Mouse (Mus musculus): ENCODE results near the gene Tle4. TPM values are rescaled to one million over a fixed set of nuclear protein-coding genes. Genes with fewer than 3 reads are reported as not detected.
A peak's percentile ranks its signal among the peaks of the same experiment; 100 is the strongest.

Gene Tle4
- polyA plus RNA-seq, 1 experiment from 2014 or later: 34.3 TPM

DNA sequence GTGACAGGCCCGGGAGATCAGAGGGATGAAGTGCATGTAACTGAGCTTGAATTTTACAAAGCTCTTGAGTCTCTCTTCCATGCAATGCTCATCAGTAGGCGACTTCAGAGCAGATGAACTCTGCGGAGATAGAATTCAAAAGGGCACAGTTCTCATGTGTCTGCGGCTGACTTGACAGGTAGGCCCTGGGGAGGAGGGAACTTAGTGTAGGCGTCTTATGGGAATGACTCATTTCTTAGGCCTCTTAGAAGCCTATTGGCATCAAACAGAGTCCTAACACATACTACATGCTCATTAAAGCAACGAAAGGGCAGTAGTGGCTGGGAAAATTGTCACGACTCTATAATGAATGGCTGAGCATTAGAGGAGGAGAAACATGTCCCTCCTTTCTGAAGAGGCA, 160.6 kb downstream of the Tle4 start:
- Histone ChIP-seq H3K4me2 (ENCODE audit: low read depth) (no peak overlapping the region), H3K9me3 (ENCODE audit: control insufficient read depth, low read length) (no peaks in the 10 kb centered on the region), H3K4me1 (ENCODE audit: control insufficient read depth, insufficient read depth, low read length) (no peaks in the 10 kb centered on the region), H3K27ac (ENCODE audit: low read depth, low read length) (no peak overlapping the region), H3K27me3 (ENCODE audit: control insufficient read depth, insufficient read depth, low read length) (no peaks in the 10 kb centered on the region), H3K4me3 (ENCODE audit: low read depth, low read length) (no peak overlapping the region), H3K36me3 (ENCODE audit: control insufficient read depth, insufficient read depth, low read length) (no peaks in the 10 kb centered on the region), H3K9ac (ENCODE audit: low read length) (no peak overlapping the region)
- 68% methylated on average over 7 of the region's 7 CpGs for WGBS
- DNase-seq (ENCODE audit: low spot score) (no peak), ATAC-seq (ENCODE audit: insufficient read depth, low FRiP score, low TSS enrichment) (no peak)

GRCm38 (mm10) chr19:14436567-14436966, 161.3 kb downstream of the Tle4 start:
- Histone ChIP-seq H3K4me1 (ENCODE audit: control insufficient read depth, insufficient read depth, low read length) (no peaks in the 10 kb centered on the region), H3K9ac (ENCODE audit: low read length) (no peak overlapping the region), H3K27ac (ENCODE audit: low read depth, low read length) (no peak overlapping the region), H3K4me2 (ENCODE audit: low read depth) (no peak overlapping the region), H3K4me3 (ENCODE audit: low read depth, low read length) (no peak overlapping the region), H3K9me3 (ENCODE audit: control insufficient read depth, low read length) (no peaks in the 10 kb centered on the region), H3K27me3 (ENCODE audit: control insufficient read depth, insufficient read depth, low read length) (no peaks in the 10 kb centered on the region), H3K36me3 (ENCODE audit: control insufficient read depth, insufficient read depth, low read length) (no peaks in the 10 kb centered on the region)
- WGBS: 51% methylated on average over 2 of the region's 2 CpGs
- DNase-seq (ENCODE audit: low spot score): no peak
- ATAC-seq (ENCODE audit: insufficient read depth, low FRiP score, low TSS enrichment): no peak

DNA sequence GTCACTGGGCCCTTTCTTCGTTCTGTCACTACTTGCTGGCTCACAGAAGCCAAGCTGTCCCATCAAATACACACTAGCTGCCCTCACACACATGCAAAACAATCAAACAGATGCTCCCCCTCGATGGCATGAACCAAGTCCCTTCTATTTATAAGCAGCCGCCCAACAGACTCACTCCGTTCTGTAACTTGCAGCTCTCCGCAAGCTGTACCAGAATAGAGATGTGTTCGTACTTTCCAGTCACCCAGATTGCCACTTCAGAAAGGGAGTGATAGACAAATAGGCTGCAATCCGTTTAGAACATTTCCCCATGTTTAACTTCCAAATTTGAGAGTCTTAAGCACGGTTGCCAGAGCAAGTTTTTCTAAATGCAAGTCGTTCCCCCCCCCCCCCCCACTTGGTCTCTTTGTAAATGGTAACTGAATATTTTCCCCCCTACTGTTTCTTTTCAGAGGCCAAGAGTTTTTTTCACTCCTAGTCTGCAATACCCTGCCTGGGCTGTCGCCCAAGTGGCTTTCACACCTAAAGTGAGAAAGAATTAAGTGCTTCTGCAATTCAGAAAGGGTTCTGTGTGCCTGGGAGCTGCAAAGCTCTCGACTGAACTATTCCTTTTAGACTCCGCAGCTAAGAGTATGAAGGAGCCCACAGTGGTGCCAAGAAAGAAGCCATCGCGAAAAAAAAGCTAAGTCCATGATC, 162.0 kb downstream of the Tle4 start:
- no peak overlapping the region for H3K4me2 ChIP-seq (ENCODE audit: low read depth)
- H3K4me3 ChIP-seq (ENCODE audit: low read depth, low read length): no peak overlapping the region
- H3K27ac ChIP-seq (ENCODE audit: low read depth, low read length): no peak overlapping the region
- DNase-seq (ENCODE audit: low spot score) (no peak), ATAC-seq (ENCODE audit: insufficient read depth, low FRiP score, low TSS enrichment) (peak; percentile 41; the same call in 1 of the 2 replicates)
- H3K27me3 ChIP-seq (ENCODE audit: control insufficient read depth, insufficient read depth, low read length): no peaks in the 10 kb centered on the region
- H3K4me1 ChIP-seq (ENCODE audit: control insufficient read depth, insufficient read depth, low read length): no peaks in the 10 kb centered on the region
- H3K36me3 ChIP-seq (ENCODE audit: control insufficient read depth, insufficient read depth, low read length): no peaks in the 10 kb centered on the region
- H3K9ac ChIP-seq (ENCODE audit: low read length): no peak overlapping the region
- no peaks in the 10 kb centered on the region for H3K9me3 ChIP-seq (ENCODE audit: control insufficient read depth, low read length)
- 27% methylated on average over 14 of the region's 14 CpGs for WGBS

GRCm38 (mm10) chr19:14433900-14434299, 164.0 kb downstream of the Tle4 start:
- Histone ChIP-seq H3K36me3 (ENCODE audit: control insufficient read depth, insufficient read depth, low read length) (no peaks in the 10 kb centered on the region), H3K4me3 (ENCODE audit: low read depth, low read length) (no peak overlapping the region), H3K27ac (ENCODE audit: low read depth, low read length) (no peak overlapping the region), H3K4me1 (ENCODE audit: control insufficient read depth, insufficient read depth, low read length) (no peaks in the 10 kb centered on the region), H3K9ac (ENCODE audit: low read length) (no peak overlapping the region), H3K4me2 (ENCODE audit: low read depth) (no peak overlapping the region), H3K27me3 (ENCODE audit: control insufficient read depth, insufficient read depth, low read length) (no peaks in the 10 kb centered on the region), H3K9me3 (ENCODE audit: control insufficient read depth, low read length) (no peaks in the 10 kb centered on the region)
- ATAC-seq (ENCODE audit: insufficient read depth, low FRiP score, low TSS enrichment): no peak
- 82% methylated on average over 4 of the region's 4 CpGs for WGBS
- DNase-seq (ENCODE audit: low spot score): no peak

DNA sequence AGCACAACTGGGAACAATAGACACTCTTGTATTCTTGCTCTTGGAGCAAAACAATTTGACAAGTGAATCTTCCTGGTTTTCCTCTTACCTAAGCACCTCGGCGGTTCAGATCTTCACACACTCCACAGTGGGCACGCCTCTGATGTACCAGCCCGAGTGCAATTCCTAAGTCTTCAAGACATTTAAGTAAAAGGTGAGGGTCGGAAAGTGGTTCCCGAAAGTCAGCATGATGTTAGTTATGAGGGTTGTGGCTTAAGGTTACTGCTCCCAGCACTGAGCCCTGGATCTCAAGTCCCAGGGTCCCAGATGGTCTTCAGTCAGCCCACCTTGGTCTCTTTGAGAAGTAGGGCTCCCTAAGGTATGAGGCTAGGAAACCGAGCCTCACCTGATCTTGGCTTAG, 165.4 kb downstream of the Tle4 start:
- WGBS: 91% methylated on average over 7 of the region's 7 CpGs
- H3K27me3 ChIP-seq (ENCODE audit: control insufficient read depth, insufficient read depth, low read length): no peaks in the 10 kb centered on the region
- no peak overlapping the region for H3K4me3 ChIP-seq (ENCODE audit: low read depth, low read length)
- H3K27ac ChIP-seq (ENCODE audit: low read depth, low read length): no peak overlapping the region
- no peaks in the 10 kb centered on the region for H3K4me1 ChIP-seq (ENCODE audit: control insufficient read depth, insufficient read depth, low read length)
- DNase-seq (ENCODE audit: low spot score) (no peak), ATAC-seq (ENCODE audit: insufficient read depth, low FRiP score, low TSS enrichment) (no peak)
- H3K9me3 ChIP-seq (ENCODE audit: control insufficient read depth, low read length): no peaks in the 10 kb centered on the region
- no peak overlapping the region for H3K9ac ChIP-seq (ENCODE audit: low read length)
- H3K36me3 ChIP-seq (ENCODE audit: control insufficient read depth, insufficient read depth, low read length): no peaks in the 10 kb centered on the region
- no peak overlapping the region for H3K4me2 ChIP-seq (ENCODE audit: low read depth)

GRCm38 (mm10) chr19:14426920-14427319, 170.9 kb downstream of the Tle4 start:
- Histone ChIP-seq H3K9ac (ENCODE audit: low read length) (no peak overlapping the region), H3K4me3 (ENCODE audit: low read depth, low read length) (no peak overlapping the region), H3K4me1 (ENCODE audit: control insufficient read depth, insufficient read depth, low read length) (peaks cover 7% of the 10 kb centered on the region; the same call in 1 of the 2 replicates), H3K36me3 (ENCODE audit: control insufficient read depth, insufficient read depth, low read length) (no peaks in the 10 kb centered on the region), H3K9me3 (ENCODE audit: control insufficient read depth, low read length) (no peaks in the 10 kb centered on the region), H3K27ac (ENCODE audit: low read depth, low read length) (no peak overlapping the region), H3K4me2 (ENCODE audit: low read depth) (no peak overlapping the region), H3K27me3 (ENCODE audit: control insufficient read depth, insufficient read depth, low read length) (no peaks in the 10 kb centered on the region)
- WGBS: 68% methylated on average over 6 of the region's 6 CpGs
- ATAC-seq (ENCODE audit: insufficient read depth, low FRiP score, low TSS enrichment) (peak; percentile 63; the same call in 1 of the 2 replicates), DNase-seq (ENCODE audit: low spot score) (no peak)

GRCm38 (mm10) chr19:14426244-14426868, 171.5 kb downstream of the Tle4 start:
- ATAC-seq (ENCODE audit: insufficient read depth, low FRiP score, low TSS enrichment) (no peak), DNase-seq (ENCODE audit: low spot score) (no peak)
- H3K4me1 ChIP-seq (ENCODE audit: control insufficient read depth, insufficient read depth, low read length): peaks cover 7% of the 10 kb centered on the region; the same call in 1 of the 2 replicates
- H3K4me3 ChIP-seq (ENCODE audit: low read depth, low read length): no peak overlapping the region
- H3K36me3 ChIP-seq (ENCODE audit: control insufficient read depth, insufficient read depth, low read length): no peaks in the 10 kb centered on the region
- no peak overlapping the region for H3K4me2 ChIP-seq (ENCODE audit: low read depth)
- H3K27me3 ChIP-seq (ENCODE audit: control insufficient read depth, insufficient read depth, low read length): no peaks in the 10 kb centered on the region
- H3K27ac ChIP-seq (ENCODE audit: low read depth, low read length): no peak overlapping the region; the same call in 1 of the 2 replicates
- no peak overlapping the region for H3K9ac ChIP-seq (ENCODE audit: low read length)
- WGBS: 38% methylated on average over 19 of the region's 19 CpGs
- H3K9me3 ChIP-seq (ENCODE audit: control insufficient read depth, low read length): no peaks in the 10 kb centered on the region

GRCm38 (mm10) chr19:14425122-14425521, 172.7 kb downstream of the Tle4 start:
- DNase-seq (ENCODE audit: low spot score) (no peak), ATAC-seq (ENCODE audit: insufficient read depth, low FRiP score, low TSS enrichment) (no peak)
- Histone ChIP-seq H3K27me3 (ENCODE audit: control insufficient read depth, insufficient read depth, low read length) (no peaks in the 10 kb centered on the region), H3K9me3 (ENCODE audit: control insufficient read depth, low read length) (no peaks in the 10 kb centered on the region), H3K4me2 (ENCODE audit: low read depth) (no peak overlapping the region), H3K4me1 (ENCODE audit: control insufficient read depth, insufficient read depth, low read length) (peaks cover 7% of the 10 kb centered on the region; the same call in 1 of the 2 replicates), H3K9ac (ENCODE audit: low read length) (no peak overlapping the region), H3K4me3 (ENCODE audit: low read depth, low read length) (no peak overlapping the region), H3K36me3 (ENCODE audit: control insufficient read depth, insufficient read depth, low read length) (no peaks in the 10 kb centered on the region), H3K27ac (ENCODE audit: low read depth, low read length) (no peak overlapping the region)
- WGBS: 80% methylated on average over 6 of the region's 6 CpGs
